Mouse (Mus musculus) cerebellum, adult 9-10 months (tissue): ENCODE data around the gene Olfr986.

ENCODE experiments used
- DNase-seq: peaks from one replicate; pipeline ENCODE4 v3.0.0; 2022

Olfr986 gene

GRCm38 (mm10) chr9:40234233-40235072 is 53.7 kb downstream of the Olfr986 start:
- no peak for DNase-seq

- DNase-seq = no peak
Observed at GRCm38 (mm10) chr9:40235220-40235619, 54.5 kb downstream of the Olfr986 start.
